Mouse (Mus musculus): Measurements from ENCODE around the gene Spata18. TPM values are rescaled to one million over a fixed set of nuclear protein-coding genes. Genes with fewer than 3 reads are reported as not detected.
A peak's percentile ranks its signal among the peaks of the same experiment; 100 is the strongest.

The Spata18 gene
- polyA plus RNA-seq, 1 experiment from 2014 or later = 6.6 TPM

DNA sequence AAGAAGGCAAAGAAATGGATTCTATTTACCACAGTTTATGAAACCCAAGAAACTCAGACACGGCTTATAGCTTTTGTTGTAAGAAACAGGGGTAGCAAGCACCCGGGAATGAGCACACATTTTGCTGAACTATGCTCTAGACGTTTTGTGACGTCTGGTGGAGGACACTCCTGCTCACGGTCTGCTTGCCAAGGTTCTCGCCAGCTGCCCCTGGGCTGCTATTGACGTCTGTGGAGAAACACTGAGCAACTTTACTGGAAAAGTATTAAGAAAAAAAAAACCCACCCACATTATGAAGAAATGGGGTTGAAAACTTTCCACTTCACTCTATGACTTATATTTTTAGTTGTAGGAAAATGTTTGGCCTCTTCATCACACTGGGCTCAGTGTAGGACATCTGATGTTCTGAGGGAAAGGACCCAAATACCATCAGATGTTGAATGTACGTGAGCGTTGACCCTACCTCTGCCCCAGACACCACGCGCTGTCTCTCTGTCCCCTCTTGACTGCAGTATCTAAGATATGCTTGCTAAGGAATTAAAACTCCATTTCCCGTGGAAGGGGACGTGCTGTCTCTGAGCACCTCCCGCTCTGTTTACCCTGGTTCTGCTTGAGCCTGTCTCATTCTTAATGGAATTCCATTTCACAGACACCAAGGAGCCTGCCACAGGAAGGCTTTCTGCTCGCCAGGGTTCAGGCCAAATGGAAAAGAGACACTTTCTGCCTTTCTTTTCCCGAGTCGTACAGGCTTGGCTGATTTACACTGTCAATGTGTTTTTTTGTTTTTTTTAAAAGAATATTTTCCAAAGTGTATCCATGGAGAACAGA, 50.1 kb downstream of the Spata18 start:
- TF ChIP-seq EP300 (IDR thresholded peaks at IDR 0.05) (peak; percentile 97), CTCF (IDR thresholded peaks at IDR 0.05) (no peak)
- Histone ChIP-seq H3K9me3 (ENCODE audit: low read length) (no peaks in the 10 kb centered on the region), H3K4me1 (ENCODE audit: insufficient read depth, low read depth, low read length) (no peaks in the 10 kb centered on the region), H3K36me3 (ENCODE audit: insufficient read depth, low read length) (no peaks in the 10 kb centered on the region), H3K4me3 (ENCODE audit: low read depth, low read length) (no peak overlapping the region), H3K27me3 (replicated peaks; ENCODE audit: insufficient read depth, low read length) (0 out of 2 replicates have a peak, but pooled peaks cover 4% of the 10 kb centered on the region), H3K27ac (ENCODE audit: low read length) (no peak overlapping the region), H3K9ac (replicated peaks; ENCODE audit: low read depth) (no peak overlapping the region), H3K4me2 (replicated peaks; ENCODE audit: low read depth, low read length) (no peak overlapping the region)
- ATAC-seq (peak; percentile 80), DNase-seq (ENCODE audit: low spot score) (peak; percentile 89)
- 33% methylated on average over 17 of the region's 17 CpGs for WGBS

- Histone ChIP-seq H3K9me3 (ENCODE audit: low read length) (no peaks in the 10 kb centered on the region), H3K4me2 (replicated peaks; ENCODE audit: low read depth, low read length) (no peak overlapping the region), H3K4me3 (ENCODE audit: low read depth, low read length) (no peak overlapping the region), H3K27ac (ENCODE audit: low read length) (no peak overlapping the region), H3K27me3 (replicated peaks; ENCODE audit: insufficient read depth, low read length) (0 out of 2 replicates have a peak, but pooled peaks cover 4% of the 10 kb centered on the region), H3K9ac (replicated peaks; ENCODE audit: low read depth) (no peak overlapping the region), H3K4me1 (ENCODE audit: insufficient read depth, low read depth, low read length) (no peaks in the 10 kb centered on the region), H3K36me3 (ENCODE audit: insufficient read depth, low read length) (no peaks in the 10 kb centered on the region)
- DNase-seq (ENCODE audit: low spot score) (peak; percentile 11), ATAC-seq (no peak)
- WGBS = 71% methylated on average over 12 of the region's 12 CpGs
- TF ChIP-seq EP300 (IDR thresholded peaks at IDR 0.05) (no peak), CTCF (IDR thresholded peaks at IDR 0.05) (no peak)
Observed at GRCm38 (mm10) chr5:73701946-73702710, 50.9 kb downstream of the Spata18 start.

DNA sequence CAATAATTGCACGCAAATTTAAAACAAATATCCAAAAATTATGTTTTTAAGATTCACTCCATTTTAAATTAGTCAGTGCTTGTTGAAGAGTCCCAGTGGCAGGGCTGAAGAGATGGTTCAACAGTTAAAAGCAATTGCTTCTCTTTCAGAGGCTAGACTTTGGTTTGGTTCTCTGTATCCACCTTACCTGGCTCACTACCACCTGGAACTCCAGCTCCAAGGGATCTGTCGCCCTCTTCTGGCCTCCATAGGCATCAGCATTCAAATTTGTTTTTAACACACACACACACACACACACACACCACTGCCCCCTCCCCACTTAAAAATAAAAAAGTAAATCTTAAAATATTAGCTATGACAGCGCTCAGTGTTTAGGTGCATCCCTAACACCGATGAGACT, 51.9 kb downstream of the Spata18 start:
- Histone ChIP-seq H3K4me3 (ENCODE audit: low read depth, low read length) (no peak overlapping the region), H3K4me1 (ENCODE audit: insufficient read depth, low read depth, low read length) (no peaks in the 10 kb centered on the region), H3K9me3 (ENCODE audit: low read length) (no peaks in the 10 kb centered on the region), H3K27me3 (replicated peaks; ENCODE audit: insufficient read depth, low read length) (0 out of 2 replicates have a peak, but pooled peaks cover 4% of the 10 kb centered on the region), H3K36me3 (ENCODE audit: insufficient read depth, low read length) (no peaks in the 10 kb centered on the region), H3K9ac (replicated peaks; ENCODE audit: low read depth) (no peak overlapping the region), H3K27ac (ENCODE audit: low read length) (no peak overlapping the region), H3K4me2 (replicated peaks; ENCODE audit: low read depth, low read length) (no peak overlapping the region)
- TF ChIP-seq CTCF (IDR thresholded peaks at IDR 0.05) (0 out of 2 replicates have a peak, but pooled peaks have one; percentile 4), EP300 (IDR thresholded peaks at IDR 0.05) (no peak)
- WGBS = 94% methylated on average over 4 of the region's 4 CpGs
- DNase-seq (ENCODE audit: low spot score) (no peak), ATAC-seq (no peak)

DNA sequence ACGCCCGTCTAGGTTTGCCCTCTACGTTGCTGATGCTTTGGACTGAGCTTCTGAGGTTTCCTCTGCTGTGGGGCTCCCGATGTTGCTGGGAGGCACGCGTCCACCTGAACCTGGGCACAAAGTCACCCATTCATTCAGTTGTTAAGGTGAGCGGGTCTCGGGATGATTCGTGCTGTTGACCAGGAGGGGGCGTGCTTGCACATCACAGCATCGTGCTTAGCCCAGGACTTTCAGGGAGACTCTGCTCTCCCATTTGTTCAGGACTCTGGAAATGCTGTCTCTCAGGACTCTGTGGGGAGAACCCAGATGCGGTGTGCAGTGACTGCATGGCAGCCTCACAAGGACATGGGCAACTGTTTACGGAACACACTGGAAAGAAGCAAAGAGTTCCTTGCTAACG, 53.1 kb downstream of the Spata18 start:
- TF ChIP-seq EP300 (IDR thresholded peaks at IDR 0.05) (no peak), CTCF (IDR thresholded peaks at IDR 0.05) (peak; percentile 62)
- Histone ChIP-seq H3K4me3 (ENCODE audit: low read depth, low read length) (no peak overlapping the region), H3K9me3 (ENCODE audit: low read length) (no peaks in the 10 kb centered on the region), H3K4me1 (ENCODE audit: insufficient read depth, low read depth, low read length) (no peaks in the 10 kb centered on the region), H3K4me2 (replicated peaks; ENCODE audit: low read depth, low read length) (no peak overlapping the region), H3K27me3 (replicated peaks; ENCODE audit: insufficient read depth, low read length) (0 out of 2 replicates have a peak, but pooled peaks cover 4% of the 10 kb centered on the region), H3K36me3 (ENCODE audit: insufficient read depth, low read length) (no peaks in the 10 kb centered on the region), H3K27ac (ENCODE audit: low read length) (no peak overlapping the region), H3K9ac (replicated peaks; ENCODE audit: low read depth) (no peak overlapping the region)
- WGBS = 32% methylated on average over 14 of the region's 14 CpGs
- ATAC-seq = no peak
- DNase-seq (ENCODE audit: low spot score) = no peak

GRCm38 (mm10) chr5:73704757-73705156, 53.6 kb downstream of the Spata18 start:
- ATAC-seq (no peak), DNase-seq (ENCODE audit: low spot score) (no peak)
- no peak overlapping the region for H3K9ac ChIP-seq (replicated peaks; ENCODE audit: low read depth)
- no peaks in the 10 kb centered on the region for H3K36me3 ChIP-seq (ENCODE audit: insufficient read depth, low read length)
- H3K27ac ChIP-seq (ENCODE audit: low read length) = no peak overlapping the region
- H3K4me3 ChIP-seq (ENCODE audit: low read depth, low read length) = no peak overlapping the region
- WGBS = 92% methylated on average over 8 of the region's 8 CpGs
- no peak overlapping the region for H3K4me2 ChIP-seq (replicated peaks; ENCODE audit: low read depth, low read length)
- H3K9me3 ChIP-seq (ENCODE audit: low read length) = no peaks in the 10 kb centered on the region
- 0 out of 2 replicates have a peak, but pooled peaks cover 4% of the 10 kb centered on the region for H3K27me3 ChIP-seq (replicated peaks; ENCODE audit: insufficient read depth, low read length)
- TF ChIP-seq EP300 (IDR thresholded peaks at IDR 0.05) = no peak
- TF ChIP-seq CTCF (IDR thresholded peaks at IDR 0.05) = no peak
- H3K4me1 ChIP-seq (ENCODE audit: insufficient read depth, low read depth, low read length) = no peaks in the 10 kb centered on the region

DNA sequence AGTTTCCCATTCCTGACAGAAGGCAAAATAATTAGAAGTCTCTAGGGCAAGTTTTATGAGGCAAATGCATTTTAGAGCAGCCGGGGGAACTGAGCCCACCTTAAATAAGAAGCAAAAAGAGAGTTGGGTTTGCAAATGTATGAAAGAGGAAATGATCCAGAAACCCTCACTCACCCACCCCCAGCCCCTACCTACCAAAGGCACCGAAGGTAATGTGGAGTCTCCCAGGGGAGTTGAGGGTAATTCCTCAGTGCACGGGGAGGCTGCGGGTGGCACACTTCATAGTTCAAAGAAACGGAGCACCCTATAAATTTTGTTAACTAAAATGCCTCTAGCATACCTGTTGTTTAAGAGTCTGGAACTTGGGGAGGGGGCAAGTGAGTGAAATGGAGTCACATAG, 54.1 kb downstream of the Spata18 start:
- DNase-seq (ENCODE audit: low spot score) (no peak), ATAC-seq (no peak)
- Histone ChIP-seq H3K9me3 (ENCODE audit: low read length) (no peaks in the 10 kb centered on the region), H3K27ac (ENCODE audit: low read length) (no peak overlapping the region), H3K36me3 (ENCODE audit: insufficient read depth, low read length) (no peaks in the 10 kb centered on the region), H3K4me1 (ENCODE audit: insufficient read depth, low read depth, low read length) (no peaks in the 10 kb centered on the region), H3K9ac (replicated peaks; ENCODE audit: low read depth) (no peak overlapping the region), H3K4me3 (ENCODE audit: low read depth, low read length) (no peak overlapping the region), H3K27me3 (replicated peaks; ENCODE audit: insufficient read depth, low read length) (0 out of 2 replicates have a peak, but pooled peaks cover 4% of the 10 kb centered on the region), H3K4me2 (replicated peaks; ENCODE audit: low read depth, low read length) (no peak overlapping the region)
- no peak for TF ChIP-seq EP300 (IDR thresholded peaks at IDR 0.05)
- WGBS = 96% methylated on average over 5 of the region's 5 CpGs
